Mouse (Mus musculus): ENCODE data around the gene Pphln1. TPM values are rescaled to one million over a fixed set of nuclear protein-coding genes. Genes with fewer than 3 reads are reported as not detected.
A peak's percentile ranks its signal among the peaks of the same experiment; 100 is the strongest.

Gene Pphln1
- polyA plus RNA-seq, 1 experiment from 2014 or later, result 42.6 TPM

GRCm38 (mm10) chr15:93518941-93519835 lies 121.0 kb downstream of the Pphln1 start:
- Histone ChIP-seq H3K9me3 (ENCODE audit: control insufficient read depth, low read length) (no peaks in the 10 kb centered on the region), H3K27ac (ENCODE audit: low read length) (peak overlapping the region; percentile 96), H3K36me3 (ENCODE audit: control insufficient read depth, insufficient read depth, low read length) (no peaks in the 10 kb centered on the region), H3K9ac (ENCODE audit: low read length) (peak overlapping the region; percentile 87), H3K27me3 (ENCODE audit: control insufficient read depth, insufficient read depth, low read depth, low read length) (no peaks in the 10 kb centered on the region), H3K4me1 (replicated peaks; ENCODE audit: control insufficient read depth, insufficient read depth, low read length) (peaks cover 30% of the 10 kb centered on the region), H3K4me2 (ENCODE audit: low read depth, low read length) (peak overlapping the region; percentile 84), H3K4me3 (ENCODE audit: low read length) (peak overlapping the region; percentile 72)
- peak; percentile 91 for ATAC-seq (ENCODE audit: low read depth)
- WGBS, result 0% methylated on average over 82 of the region's 85 CpGs

GRCm38 (mm10) chr15:93519836-93520826 lies 122.0 kb downstream of the Pphln1 start:
- peak overlapping the region; percentile 72 for H3K4me3 ChIP-seq (ENCODE audit: low read length)
- WGBS, result 5% methylated on average over 17 of the region's 17 CpGs
- peak; percentile 49 for ATAC-seq (ENCODE audit: low read depth)
- H3K9me3 ChIP-seq (ENCODE audit: control insufficient read depth, low read length), result no peaks in the 10 kb centered on the region
- H3K27me3 ChIP-seq (ENCODE audit: control insufficient read depth, insufficient read depth, low read depth, low read length), result no peaks in the 10 kb centered on the region
- H3K36me3 ChIP-seq (ENCODE audit: control insufficient read depth, insufficient read depth, low read length), result no peaks in the 10 kb centered on the region
- H3K9ac ChIP-seq (ENCODE audit: low read length), result peak overlapping the region; percentile 87
- H3K4me2 ChIP-seq (ENCODE audit: low read depth, low read length), result peak overlapping the region; percentile 84
- peaks cover 30% of the 10 kb centered on the region for H3K4me1 ChIP-seq (replicated peaks; ENCODE audit: control insufficient read depth, insufficient read depth, low read length)
- peak overlapping the region; percentile 96 for H3K27ac ChIP-seq (ENCODE audit: low read length)

- WGBS, result 53% methylated on average over 11 of the region's 11 CpGs
- H3K36me3 ChIP-seq (ENCODE audit: control insufficient read depth, insufficient read depth, low read length), result no peaks in the 10 kb centered on the region
- ATAC-seq (ENCODE audit: low read depth), result no peak
- H3K4me3 ChIP-seq (ENCODE audit: low read length), result no peak overlapping the region
- H3K4me2 ChIP-seq (ENCODE audit: low read depth, low read length), result no peak overlapping the region
- H3K27me3 ChIP-seq (ENCODE audit: control insufficient read depth, insufficient read depth, low read depth, low read length), result no peaks in the 10 kb centered on the region
- H3K9ac ChIP-seq (ENCODE audit: low read length), result no peak overlapping the region
- peaks cover 30% of the 10 kb centered on the region for H3K4me1 ChIP-seq (replicated peaks; ENCODE audit: control insufficient read depth, insufficient read depth, low read length)
- H3K9me3 ChIP-seq (ENCODE audit: control insufficient read depth, low read length), result no peaks in the 10 kb centered on the region
- peak overlapping the region; percentile 58; the same call in 1 of the 2 replicates for H3K27ac ChIP-seq (ENCODE audit: low read length)
Measured at GRCm38 (mm10) chr15:93521088-93521786, 123.1 kb downstream of the Pphln1 start.

- H3K9ac ChIP-seq (ENCODE audit: low read length), result no peak overlapping the region
- H3K27ac ChIP-seq (ENCODE audit: low read length), result no peak overlapping the region
- no peaks in the 10 kb centered on the region for H3K9me3 ChIP-seq (ENCODE audit: control insufficient read depth, low read length)
- H3K27me3 ChIP-seq (ENCODE audit: control insufficient read depth, insufficient read depth, low read depth, low read length), result no peaks in the 10 kb centered on the region
- no peaks in the 10 kb centered on the region for H3K36me3 ChIP-seq (ENCODE audit: control insufficient read depth, insufficient read depth, low read length)
- H3K4me3 ChIP-seq (ENCODE audit: low read length), result no peak overlapping the region
- WGBS, result 38% methylated on average over 3 of the region's 3 CpGs
- H3K4me2 ChIP-seq (ENCODE audit: low read depth, low read length), result no peak overlapping the region
- peaks cover 30% of the 10 kb centered on the region for H3K4me1 ChIP-seq (replicated peaks; ENCODE audit: control insufficient read depth, insufficient read depth, low read length)
- no peak for ATAC-seq (ENCODE audit: low read depth)
Measured at GRCm38 (mm10) chr15:93521787-93522180, 123.6 kb downstream of the Pphln1 start.

GRCm38 (mm10) chr15:93525305-93525917 lies 127.3 kb downstream of the Pphln1 start:
- Histone ChIP-seq H3K27ac (ENCODE audit: low read length) (no peak overlapping the region), H3K36me3 (ENCODE audit: control insufficient read depth, insufficient read depth, low read length) (no peaks in the 10 kb centered on the region), H3K9ac (ENCODE audit: low read length) (no peak overlapping the region), H3K4me3 (ENCODE audit: low read length) (no peak overlapping the region), H3K4me1 (replicated peaks; ENCODE audit: control insufficient read depth, insufficient read depth, low read length) (peaks cover 19% of the 10 kb centered on the region), H3K27me3 (ENCODE audit: control insufficient read depth, insufficient read depth, low read depth, low read length) (no peaks in the 10 kb centered on the region), H3K4me2 (ENCODE audit: low read depth, low read length) (no peak overlapping the region), H3K9me3 (ENCODE audit: control insufficient read depth, low read length) (no peaks in the 10 kb centered on the region)
- peak; percentile 29; the same call in 1 of the 2 replicates for ATAC-seq (ENCODE audit: low read depth)
- WGBS, result 32% methylated on average over 5 of the region's 5 CpGs

GRCm38 (mm10) chr15:93529831-93530702 lies 131.9 kb downstream of the Pphln1 start:
- Histone ChIP-seq H3K9ac (ENCODE audit: low read length) (no peak overlapping the region), H3K4me3 (ENCODE audit: low read length) (no peak overlapping the region), H3K27ac (ENCODE audit: low read length) (no peak overlapping the region), H3K4me1 (replicated peaks; ENCODE audit: control insufficient read depth, insufficient read depth, low read length) (peaks cover 12% of the 10 kb centered on the region), H3K27me3 (ENCODE audit: control insufficient read depth, insufficient read depth, low read depth, low read length) (no peaks in the 10 kb centered on the region), H3K4me2 (ENCODE audit: low read depth, low read length) (no peak overlapping the region), H3K9me3 (ENCODE audit: control insufficient read depth, low read length) (no peaks in the 10 kb centered on the region), H3K36me3 (ENCODE audit: control insufficient read depth, insufficient read depth, low read length) (no peaks in the 10 kb centered on the region)
- 17% methylated on average over 12 of the region's 12 CpGs for WGBS
- peak; percentile 41; the same call in 1 of the 2 replicates for ATAC-seq (ENCODE audit: low read depth)

GRCm38 (mm10) chr15:93530703-93531032 lies 132.5 kb downstream of the Pphln1 start:
- Histone ChIP-seq H3K4me3 (ENCODE audit: low read length) (no peak overlapping the region), H3K36me3 (ENCODE audit: control insufficient read depth, insufficient read depth, low read length) (no peaks in the 10 kb centered on the region), H3K4me1 (replicated peaks; ENCODE audit: control insufficient read depth, insufficient read depth, low read length) (peaks cover 12% of the 10 kb centered on the region), H3K27me3 (ENCODE audit: control insufficient read depth, insufficient read depth, low read depth, low read length) (no peaks in the 10 kb centered on the region), H3K9me3 (ENCODE audit: control insufficient read depth, low read length) (no peaks in the 10 kb centered on the region), H3K9ac (ENCODE audit: low read length) (no peak overlapping the region), H3K4me2 (ENCODE audit: low read depth, low read length) (no peak overlapping the region), H3K27ac (ENCODE audit: low read length) (no peak overlapping the region)
- 45% methylated on average over 3 of the region's 3 CpGs for WGBS
- no peak for ATAC-seq (ENCODE audit: low read depth)

- no peaks in the 10 kb centered on the region for H3K36me3 ChIP-seq (ENCODE audit: control insufficient read depth, insufficient read depth, low read length)
- no peak overlapping the region for H3K9ac ChIP-seq (ENCODE audit: low read length)
- H3K27ac ChIP-seq (ENCODE audit: low read length), result no peak overlapping the region
- no peak overlapping the region for H3K4me2 ChIP-seq (ENCODE audit: low read depth, low read length)
- H3K4me1 ChIP-seq (replicated peaks; ENCODE audit: control insufficient read depth, insufficient read depth, low read length), result peaks cover 10% of the 10 kb centered on the region
- H3K27me3 ChIP-seq (ENCODE audit: control insufficient read depth, insufficient read depth, low read depth, low read length), result no peaks in the 10 kb centered on the region
- no peaks in the 10 kb centered on the region for H3K9me3 ChIP-seq (ENCODE audit: control insufficient read depth, low read length)
- no peak for ATAC-seq (ENCODE audit: low read depth)
- no peak overlapping the region for H3K4me3 ChIP-seq (ENCODE audit: low read length)
- 76% methylated on average over 4 of the region's 4 CpGs for WGBS
Measured at GRCm38 (mm10) chr15:93536191-93536590, 138.0 kb downstream of the Pphln1 start.
